Mouse (Mus musculus): ENCODE results near the gene Esyt2. TPM values are rescaled to one million over a fixed set of nuclear protein-coding genes. Genes with fewer than 3 reads are reported as not detected.

Gene Esyt2
- total RNA-seq, 1 experiment from 2014 or later = 115 TPM

DNA sequence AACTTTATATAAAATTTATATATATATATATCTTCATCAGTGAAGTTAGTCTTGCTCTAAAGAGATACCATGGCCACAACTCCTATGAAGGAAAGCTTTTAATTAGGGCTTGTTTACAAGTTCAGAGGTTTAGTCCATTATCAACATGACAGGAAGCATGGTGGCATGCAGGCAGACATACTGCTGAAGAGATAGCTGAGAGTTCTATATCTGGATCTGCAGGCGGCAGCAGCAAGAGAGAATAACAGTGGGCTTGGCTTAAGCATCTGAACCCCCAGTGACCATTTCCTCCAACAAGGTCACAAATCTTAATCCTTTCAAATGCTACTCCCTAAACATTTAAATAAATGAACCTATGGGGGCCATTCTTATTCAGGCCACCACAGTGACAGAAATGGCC lies 59.2 kb downstream of the Esyt2 start:
- ATAC-seq (ENCODE audit: extremely low read depth, insufficient number of reproducible peaks, low FRiP score, poor library complexity, severe bottlenecking) = no peak

DNA sequence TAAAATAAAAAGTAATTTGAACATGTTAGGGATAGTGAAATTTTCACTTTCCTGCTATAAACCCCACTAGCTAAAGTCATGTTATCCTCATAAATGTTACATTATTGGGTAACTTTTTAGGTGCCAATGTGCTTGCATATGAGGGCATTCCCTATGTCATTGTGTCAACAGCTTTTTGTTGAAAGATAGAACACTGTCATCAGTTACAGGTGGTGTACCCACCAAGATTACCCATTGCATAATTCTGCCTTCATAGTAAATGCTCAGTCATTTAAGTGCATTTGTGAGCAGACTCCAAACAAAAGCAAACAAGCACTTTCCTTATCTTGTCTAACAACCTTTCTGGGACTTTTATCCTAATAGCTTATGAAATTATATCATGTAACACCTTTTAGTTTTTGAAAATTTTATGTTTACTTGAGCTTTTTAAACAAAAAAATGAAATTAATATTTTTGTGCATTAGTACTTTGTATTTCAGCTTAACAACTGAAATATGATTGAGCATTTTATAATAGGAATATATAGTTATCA lies 67.8 kb downstream of the Esyt2 start:
- no peak for ATAC-seq (ENCODE audit: extremely low read depth, insufficient number of reproducible peaks, low FRiP score, poor library complexity, severe bottlenecking)

DNA sequence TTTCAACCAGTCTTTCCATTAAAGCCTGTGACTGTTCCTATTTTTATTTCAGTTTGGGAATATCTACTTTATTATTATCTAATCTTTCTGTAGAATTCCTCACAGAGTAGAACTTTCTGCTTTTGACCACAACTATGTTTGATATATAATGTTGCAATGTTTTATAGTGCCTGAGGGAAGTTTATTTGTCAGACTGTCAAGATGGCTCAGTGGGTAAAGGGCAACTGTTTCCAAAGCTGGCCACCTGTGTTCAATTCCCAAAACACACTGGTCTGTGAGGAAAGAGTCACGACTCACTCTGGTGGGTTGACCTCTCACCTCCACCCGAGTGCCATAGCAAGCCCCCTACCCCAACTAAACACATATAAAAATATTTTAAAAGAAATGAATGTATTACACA lies 68.4 kb downstream of the Esyt2 start:
- ATAC-seq (ENCODE audit: extremely low read depth, insufficient number of reproducible peaks, low FRiP score, poor library complexity, severe bottlenecking) = no peak

DNA sequence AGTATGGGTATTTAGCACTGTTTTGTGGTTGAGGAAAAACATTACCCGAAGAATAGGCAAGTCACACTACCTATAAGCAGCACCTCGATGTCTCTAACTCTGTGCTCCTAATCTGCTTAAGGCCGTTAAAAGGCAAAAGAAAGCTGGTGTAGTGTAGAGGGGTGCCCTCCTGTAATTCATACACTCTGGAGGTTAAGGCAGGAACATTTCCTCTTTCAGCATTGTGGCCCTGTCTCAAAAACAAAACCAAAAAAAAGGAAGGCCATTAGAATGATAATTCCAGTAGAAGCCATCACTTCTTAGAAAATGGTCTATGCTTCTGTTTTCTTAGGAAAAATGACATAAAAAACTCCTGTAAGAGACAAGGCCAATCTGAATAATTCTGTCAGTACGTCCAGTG lies 70.0 kb downstream of the Esyt2 start:
- ATAC-seq (ENCODE audit: extremely low read depth, insufficient number of reproducible peaks, low FRiP score, poor library complexity, severe bottlenecking) = no peak

DNA sequence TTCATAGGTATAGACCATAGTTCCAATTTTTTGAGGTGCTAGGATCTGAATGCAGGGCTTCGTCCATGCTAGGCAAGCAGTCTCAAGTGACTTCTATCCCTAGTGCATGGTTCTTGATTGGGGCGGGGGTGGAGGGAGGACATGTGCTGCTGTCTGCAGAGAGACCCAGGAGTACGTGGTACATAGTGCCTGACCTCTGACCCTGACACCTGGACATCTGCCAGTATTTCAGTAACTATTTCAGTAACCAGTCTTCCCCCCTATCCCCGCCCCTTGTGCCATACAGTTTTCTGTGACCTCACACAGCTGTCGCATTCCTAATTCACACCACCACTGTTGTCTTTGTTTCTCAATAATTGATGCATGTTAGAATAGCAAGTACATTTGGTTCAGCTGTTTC lies 71.4 kb downstream of the Esyt2 start:
- ATAC-seq (ENCODE audit: extremely low read depth, insufficient number of reproducible peaks, low FRiP score, poor library complexity, severe bottlenecking) = no peak

DNA sequence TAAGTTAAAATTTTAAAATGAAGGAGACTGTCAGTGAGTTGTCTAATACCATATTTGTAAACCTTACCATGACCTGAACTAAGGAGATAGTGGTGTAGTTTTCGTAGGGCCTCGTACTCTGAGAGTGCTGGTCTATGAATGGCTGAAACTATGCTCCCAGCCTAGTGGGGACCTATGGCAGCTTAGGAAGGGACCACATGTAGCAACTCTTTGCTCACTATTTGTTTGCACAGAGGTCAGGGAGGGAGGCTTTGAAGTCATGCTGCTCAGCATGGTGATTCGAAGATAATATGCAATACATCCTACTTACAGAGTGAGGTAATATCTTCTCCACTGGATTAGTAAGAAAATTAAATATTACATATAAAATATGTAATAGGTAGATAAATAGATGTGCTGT lies 73.7 kb downstream of the Esyt2 start:
- no peak for ATAC-seq (ENCODE audit: extremely low read depth, insufficient number of reproducible peaks, low FRiP score, poor library complexity, severe bottlenecking)

DNA sequence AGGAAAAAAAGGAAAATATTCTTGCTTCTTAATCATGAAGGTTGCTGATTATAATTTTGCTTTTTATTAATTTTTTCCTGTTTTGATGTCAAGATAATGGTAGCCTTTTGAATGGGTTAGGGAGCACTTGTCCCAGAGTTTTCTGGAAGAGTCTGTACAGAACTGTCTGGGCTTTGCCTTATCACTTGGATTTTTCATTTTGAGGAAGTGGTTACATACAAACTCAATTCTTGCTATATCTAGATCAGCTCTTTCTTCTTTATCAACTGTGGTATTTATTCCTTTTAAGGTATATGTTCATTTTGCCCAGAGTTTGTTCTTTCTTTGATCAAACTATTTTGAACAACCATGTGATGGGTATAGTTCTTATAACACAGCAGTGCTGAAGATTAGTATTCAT lies 81.1 kb downstream of the Esyt2 start:
- no peak for ATAC-seq (ENCODE audit: extremely low read depth, insufficient number of reproducible peaks, low FRiP score, poor library complexity, severe bottlenecking)

DNA sequence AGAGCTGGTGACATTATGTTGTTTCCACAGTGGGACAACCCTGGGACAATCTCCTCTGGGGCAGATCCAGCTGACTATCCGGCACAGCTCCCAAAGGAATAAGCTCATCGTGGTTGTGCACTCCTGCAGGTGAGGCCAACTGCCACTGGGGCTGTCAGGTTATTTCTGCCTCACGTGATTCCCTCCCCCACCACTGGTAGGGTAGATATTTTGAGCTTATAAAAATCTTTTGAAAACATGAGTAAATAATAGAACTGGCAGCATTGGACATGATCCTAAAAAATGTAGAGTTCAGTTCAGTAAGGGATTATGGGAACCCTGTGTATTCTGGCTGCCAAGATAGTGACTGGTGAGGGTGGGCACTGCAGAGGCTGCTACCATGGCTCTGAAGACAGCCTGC lies 85.9 kb downstream of the Esyt2 start:
- ATAC-seq (ENCODE audit: extremely low read depth, insufficient number of reproducible peaks, low FRiP score, poor library complexity, severe bottlenecking) = no peak

DNA sequence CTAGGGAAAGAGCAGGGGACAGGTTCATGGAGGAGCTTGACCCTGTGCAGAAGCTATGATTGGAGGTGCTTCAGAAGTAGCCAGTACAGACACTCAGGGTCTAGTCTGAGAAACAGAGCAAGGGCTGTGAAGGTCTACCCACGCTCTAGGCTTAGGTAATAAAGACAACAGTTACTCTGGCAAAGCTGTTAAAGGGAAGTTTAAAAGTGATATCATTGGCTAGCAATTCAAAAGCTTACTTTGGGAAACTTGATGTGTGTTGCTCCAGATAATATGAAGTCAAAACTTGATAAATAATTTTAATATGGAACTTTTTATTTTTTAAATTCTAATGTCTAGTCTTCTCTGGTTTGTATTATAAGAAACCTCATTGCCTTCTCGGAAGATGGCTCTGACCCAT lies 86.3 kb downstream of the Esyt2 start:
- ATAC-seq (ENCODE audit: extremely low read depth, insufficient number of reproducible peaks, low FRiP score, poor library complexity, severe bottlenecking) = no peak

DNA sequence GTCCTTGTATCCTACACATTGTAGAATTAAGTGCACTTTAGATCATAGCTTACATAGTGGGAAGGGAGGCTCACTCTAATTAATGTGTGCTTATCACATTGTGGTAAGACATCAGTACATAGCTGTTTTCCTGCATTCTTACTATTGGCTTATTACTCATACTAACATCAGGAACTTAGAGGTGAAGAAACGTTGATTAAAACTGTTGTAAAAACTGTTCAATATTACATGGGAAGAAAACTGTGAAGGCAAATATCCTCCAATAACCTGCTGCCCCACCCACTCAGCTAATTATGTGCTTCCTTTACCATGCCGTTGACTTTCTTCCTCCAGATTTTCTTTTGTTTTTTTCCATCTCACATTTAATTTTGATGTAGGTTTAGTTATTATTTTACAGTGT lies 87.9 kb downstream of the Esyt2 start:
- no peak for ATAC-seq (ENCODE audit: extremely low read depth, insufficient number of reproducible peaks, low FRiP score, poor library complexity, severe bottlenecking)

DNA sequence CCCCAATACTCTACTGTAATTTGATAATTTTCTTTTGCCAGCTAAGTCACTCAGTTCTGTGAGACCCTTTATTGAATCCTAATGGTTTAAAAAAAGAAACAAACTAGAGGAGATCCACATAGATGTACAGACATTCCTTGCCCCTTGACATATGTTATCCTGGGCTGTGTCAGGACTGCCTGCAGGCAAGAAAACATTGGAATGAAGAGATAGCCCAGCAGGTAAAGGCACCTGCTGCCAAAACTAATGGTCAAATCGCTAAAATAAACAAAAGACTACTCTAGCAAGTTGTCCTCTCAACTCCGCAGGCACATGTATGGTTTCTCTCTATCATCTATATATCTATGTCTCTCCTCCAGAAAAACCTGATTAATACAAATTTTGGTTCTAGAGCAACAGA lies 102.1 kb downstream of the Esyt2 start:
- ATAC-seq (ENCODE audit: extremely low read depth, insufficient number of reproducible peaks, low FRiP score, poor library complexity, severe bottlenecking) = no peak

DNA sequence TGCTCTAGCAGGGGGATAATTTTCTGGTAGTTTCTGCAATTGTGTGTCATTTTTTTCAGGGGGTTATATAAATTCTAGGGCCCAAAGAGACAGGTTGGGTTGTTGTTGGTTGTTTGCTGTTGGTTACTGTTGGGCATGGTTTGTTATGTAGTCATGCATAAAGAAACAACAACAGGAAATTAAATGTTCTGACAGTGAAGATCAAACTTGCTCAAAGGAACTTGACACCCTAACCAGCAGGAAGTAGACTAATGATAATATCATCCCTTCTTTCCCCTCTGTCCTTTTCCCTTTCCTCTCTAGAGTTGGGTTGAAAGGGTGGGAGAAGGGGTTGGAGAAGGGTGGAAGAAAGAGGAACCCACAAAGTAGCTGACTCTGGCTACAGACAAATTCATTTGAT lies 103.0 kb downstream of the Esyt2 start:
- no peak for ATAC-seq (ENCODE audit: extremely low read depth, insufficient number of reproducible peaks, low FRiP score, poor library complexity, severe bottlenecking)

DNA sequence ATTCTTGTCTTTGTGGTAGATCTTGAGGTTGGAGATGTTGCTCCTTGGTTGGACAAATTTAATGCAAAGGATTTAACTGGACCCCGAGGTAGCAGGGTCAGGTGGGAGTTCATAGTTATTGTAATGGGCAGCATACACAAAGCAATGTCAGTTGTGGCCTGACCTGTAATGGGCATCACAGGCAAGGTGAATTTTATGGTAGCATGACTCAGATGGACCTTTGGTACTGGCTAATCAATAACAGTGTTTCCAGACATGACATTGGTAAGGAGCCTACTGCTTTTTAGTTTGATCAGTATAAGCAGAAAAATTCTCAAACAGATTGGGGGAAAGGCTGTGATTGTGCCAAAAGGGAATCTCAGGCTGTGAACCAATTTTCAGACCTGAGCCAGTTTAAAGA lies 105.8 kb downstream of the Esyt2 start:
- no peak for ATAC-seq (ENCODE audit: extremely low read depth, insufficient number of reproducible peaks, low FRiP score, poor library complexity, severe bottlenecking)

DNA sequence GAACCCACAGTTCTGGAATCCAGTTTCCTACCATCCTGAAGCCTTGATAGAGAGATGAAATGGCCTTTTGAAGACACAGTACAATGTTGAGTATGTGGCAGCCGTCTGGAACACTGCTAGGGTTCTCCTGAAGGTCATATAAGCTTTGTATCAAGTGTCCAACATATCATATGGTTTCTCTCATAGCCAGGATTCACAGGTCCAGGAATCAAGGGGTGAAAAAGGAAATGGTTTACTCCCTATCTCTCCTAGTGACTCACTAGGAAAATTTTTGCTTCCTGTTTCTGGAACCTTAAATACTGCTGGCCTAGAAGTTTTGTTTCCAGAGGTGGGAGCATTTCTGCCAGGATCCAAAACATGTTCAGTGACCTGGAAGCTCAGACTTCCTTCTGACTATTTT lies 108.9 kb downstream of the Esyt2 start:
- no peak for ATAC-seq (ENCODE audit: extremely low read depth, insufficient number of reproducible peaks, low FRiP score, poor library complexity, severe bottlenecking)

DNA sequence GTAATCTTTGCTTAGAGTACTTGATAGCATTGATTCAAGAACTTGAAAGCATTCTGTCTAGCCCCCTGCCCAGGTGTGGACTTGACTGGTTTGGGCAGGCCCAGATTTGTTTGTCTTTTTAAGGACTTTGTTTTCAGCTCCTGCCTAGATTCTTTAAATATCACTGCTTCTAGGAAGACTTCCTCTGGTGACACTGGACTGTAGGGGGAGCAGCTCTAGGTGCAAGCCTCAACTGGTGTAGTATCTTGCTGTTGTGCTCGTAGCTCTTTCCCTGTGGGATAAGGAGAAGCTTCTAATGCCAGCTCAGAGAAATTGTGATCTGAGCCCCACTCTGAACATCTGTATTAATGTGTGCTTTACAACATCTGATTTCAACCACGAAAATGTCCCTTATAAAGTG lies 113.3 kb downstream of the Esyt2 start:
- no peak for ATAC-seq (ENCODE audit: extremely low read depth, insufficient number of reproducible peaks, low FRiP score, poor library complexity, severe bottlenecking)

DNA sequence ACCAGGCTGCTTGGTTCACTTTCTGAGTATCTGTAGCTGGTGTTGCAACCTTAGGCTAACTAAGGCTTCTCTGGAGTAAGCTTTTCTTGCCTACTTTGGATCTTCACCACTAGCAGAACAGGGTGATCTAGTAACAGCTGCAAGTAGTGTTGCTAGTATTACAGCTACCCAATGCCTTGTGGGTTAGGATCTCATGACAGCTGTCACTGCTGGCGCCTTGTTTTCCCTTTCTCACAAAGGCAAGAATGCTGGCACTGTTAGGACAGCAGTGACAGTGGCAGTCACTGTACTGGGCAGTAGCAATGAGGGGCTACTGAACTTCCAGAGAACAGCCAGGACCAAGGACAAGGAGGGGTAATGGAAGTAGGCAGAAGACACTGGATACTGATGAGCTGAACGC lies 114.3 kb downstream of the Esyt2 start:
- ATAC-seq (ENCODE audit: extremely low read depth, insufficient number of reproducible peaks, low FRiP score, poor library complexity, severe bottlenecking) = no peak

DNA sequence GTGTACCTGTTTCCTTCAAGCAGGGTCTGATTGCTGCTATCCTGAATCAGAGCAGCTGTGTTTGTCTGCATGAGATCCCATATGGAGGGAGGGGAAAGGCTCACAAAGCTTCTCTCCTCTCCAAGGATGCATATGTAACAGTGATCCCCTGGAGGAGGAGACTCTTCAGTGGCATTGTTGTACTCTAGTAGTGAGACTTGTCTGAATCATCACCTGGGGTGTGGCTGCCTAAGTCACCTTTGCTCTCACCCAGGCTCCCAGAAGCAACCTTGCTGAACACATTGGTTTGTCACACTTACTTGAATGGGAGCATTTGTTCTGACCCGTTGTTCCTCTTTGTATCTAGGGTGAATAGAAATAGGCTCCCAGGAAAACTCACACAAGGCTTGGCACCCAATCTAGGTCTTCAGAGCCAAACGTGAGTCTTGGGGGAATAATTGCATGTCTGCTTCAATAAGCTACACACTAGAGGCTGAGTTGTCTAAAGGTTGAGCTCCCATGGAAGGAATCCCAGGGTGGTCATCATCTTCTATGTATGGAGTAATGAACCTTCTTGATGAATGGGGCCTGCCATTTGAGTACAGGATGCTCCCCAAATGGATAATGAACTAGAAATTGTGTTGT lies 115.2 kb downstream of the Esyt2 start:
- ATAC-seq (ENCODE audit: extremely low read depth, insufficient number of reproducible peaks, low FRiP score, poor library complexity, severe bottlenecking) = no peak

DNA sequence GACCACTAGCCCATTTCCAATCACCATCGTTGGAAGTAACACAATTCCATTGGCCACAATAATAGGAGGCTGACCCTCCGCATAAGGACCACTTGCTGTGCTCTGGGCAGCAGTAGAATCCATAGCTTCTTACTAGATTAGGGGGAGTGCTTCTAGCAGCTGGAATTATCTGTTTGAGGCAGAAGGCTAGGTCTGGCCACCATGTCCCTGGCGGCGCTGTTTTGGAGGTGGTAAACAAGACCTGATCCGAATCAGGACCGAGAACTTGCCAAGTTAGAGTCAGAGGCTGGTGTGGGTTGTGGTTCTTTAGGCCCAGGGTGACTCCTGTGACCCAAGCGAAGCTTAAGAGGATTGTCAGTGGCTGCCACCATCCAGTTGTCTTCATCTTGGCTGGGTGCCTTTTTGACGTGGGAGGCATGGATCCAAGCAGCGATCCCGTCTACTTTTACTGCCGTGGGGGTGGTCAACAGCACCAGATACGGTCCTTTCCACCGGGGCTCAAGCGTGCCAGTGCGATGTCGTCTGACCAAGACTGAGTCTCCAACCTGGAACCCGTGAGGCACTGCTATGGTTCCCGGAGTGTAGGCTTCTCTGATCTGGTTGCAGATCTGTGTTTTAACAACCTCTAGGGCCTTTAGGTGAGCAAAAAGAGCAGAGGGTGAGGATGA lies 123.2 kb downstream of the Esyt2 start:
- ATAC-seq (ENCODE audit: extremely low read depth, insufficient number of reproducible peaks, low FRiP score, poor library complexity, severe bottlenecking) = no peak

DNA sequence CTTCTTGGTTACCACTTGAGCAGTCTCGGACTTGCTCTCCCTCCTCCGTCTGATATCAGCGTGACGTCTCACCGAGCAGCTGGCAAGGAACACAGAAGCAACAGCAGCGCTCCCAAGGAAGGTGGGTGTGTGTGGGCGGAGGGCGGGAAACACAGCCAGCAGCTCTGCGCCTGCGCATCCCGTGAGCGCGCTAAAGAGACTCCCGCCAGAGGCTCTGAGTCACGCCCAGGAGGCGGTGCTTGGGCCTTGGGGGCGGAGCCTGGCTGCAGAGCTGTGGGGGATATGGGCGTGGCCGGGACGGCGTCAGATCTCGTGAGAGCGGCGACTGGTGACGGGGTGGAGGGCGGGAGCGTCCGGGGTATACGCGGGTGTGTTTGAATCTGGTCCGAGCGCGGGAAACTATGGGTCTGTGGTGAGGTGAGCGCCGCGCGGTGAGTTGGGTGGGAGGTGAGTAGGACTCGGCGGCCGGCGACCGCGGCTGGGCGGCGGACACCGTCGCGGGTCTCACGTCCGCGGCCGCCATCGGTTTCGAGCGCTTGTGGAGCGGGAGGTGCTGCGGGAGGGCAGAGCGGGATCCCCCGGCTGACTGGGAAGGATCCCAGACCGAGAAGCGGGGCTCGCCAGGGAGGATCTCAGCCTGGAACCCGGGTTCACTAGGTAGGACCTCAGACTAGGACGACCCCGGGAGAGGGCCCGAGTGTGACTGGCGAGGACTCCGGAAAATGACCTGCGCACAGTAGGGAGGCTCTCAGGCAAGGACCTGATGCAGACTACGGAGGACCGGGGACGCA lies 124.2 kb downstream of the Esyt2 start, which contains the start of gene Ncapg2:
Gene Ncapg2 (plus strand): TSS at position 358 of the 791 bp plus-strand sequence.
- peak; percentile 97 for ATAC-seq (ENCODE audit: extremely low read depth, insufficient number of reproducible peaks, low FRiP score, poor library complexity, severe bottlenecking)

DNA sequence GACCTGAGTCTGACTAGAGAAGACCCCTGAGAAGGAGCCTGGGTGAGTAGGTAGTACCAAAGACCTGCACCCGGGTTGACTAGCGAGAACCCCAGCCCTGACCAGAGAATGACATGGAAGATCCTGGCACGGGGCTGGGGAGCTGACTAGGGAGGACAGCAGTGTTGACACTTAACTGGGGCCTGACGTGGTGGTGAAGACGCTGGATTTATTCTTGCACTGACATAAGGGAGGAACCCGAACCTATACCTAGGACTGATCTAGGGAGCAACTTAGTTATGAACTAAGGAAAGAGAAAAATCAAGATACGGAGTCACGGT lies 124.8 kb downstream of the Esyt2 start:
- no peak for ATAC-seq (ENCODE audit: extremely low read depth, insufficient number of reproducible peaks, low FRiP score, poor library complexity, severe bottlenecking)

Data from neutrophil, adult 5-6 weeks (primary cell).